Mouse (Mus musculus) midbrain, embryonic 16.5 days (tissue): ENCODE results near the gene Tpst2. TPM values are rescaled to one million over a fixed set of nuclear protein-coding genes. Genes with fewer than 3 reads are reported as not detected.

Source experiments
- ATAC-seq: fragments of 200-750 bp; cut with Nextera tagmentation; 2 replicates; pipeline ENCODE4 v1.8.0; 2017; ENCODE audit warnings: moderate TSS enrichment
- H3K27ac ChIP-seq: fragments of 300-500 bp; sonication (generic); 2 replicates; pipeline ENCODE4 v1.5.1; 2014; ENCODE audit warnings: mild to moderate bottlenecking, low read length, mixed read lengths
- H3K27me3 ChIP-seq: fragments of 300-500 bp; sonication (generic); 2 replicates; pipeline ENCODE4 v1.6.1; 2014; ENCODE audit warnings: low read depth, low read length, mixed read lengths; ENCODE audit not compliant: control insufficient read depth, insufficient read depth
- H3K36me3 ChIP-seq: fragments of 300-500 bp; sonication (generic); 2 replicates; pipeline ENCODE4 v1.6.1; 2014; ENCODE audit warnings: mild to moderate bottlenecking, low read length, moderate library complexity, mixed read lengths; ENCODE audit not compliant: control insufficient read depth, insufficient read depth
- H3K4me1 ChIP-seq: fragments of 300-500 bp; sonication (generic); 2 replicates; pipeline ENCODE4 v1.6.1; 2014; ENCODE audit warnings: mild to moderate bottlenecking, low read length, mixed read lengths; ENCODE audit not compliant: control insufficient read depth, insufficient read depth
- H3K4me2 ChIP-seq: fragments of 300-500 bp; sonication (generic); 2 replicates; pipeline ENCODE4 v1.6.1; 2014; ENCODE audit warnings: mild to moderate bottlenecking, low read length, mixed read lengths
- H3K4me3 ChIP-seq: fragments of 300-500 bp; sonication (generic); 2 replicates; pipeline ENCODE4 v1.5.1; 2014; ENCODE audit warnings: low read depth, mild to moderate bottlenecking, low read length, moderate library complexity, mixed read lengths
- H3K9ac ChIP-seq: fragments of 300-500 bp; sonication (generic); 2 replicates; pipeline ENCODE4 v1.6.1; 2014; ENCODE audit warnings: low read depth, low read length, mixed read lengths
- H3K9me3 ChIP-seq: fragments of 300-500 bp; sonication (generic); replicated peaks from 2 replicates; pipeline ENCODE4 v1.6.1; 2014; ENCODE audit warnings: mild to moderate bottlenecking, low read length, mixed read lengths; ENCODE audit not compliant: control insufficient read depth, poor library complexity, severe bottlenecking
- WGBS: fragments of 180-500 bp; shearing (Covaris S2); extraction: QIAGEN DNeasy Blood & Tissue Kit; methylation state at CpG from one replicate; pipeline ENCODE4 v1.1.7; 2014; 5-methylcytosine and 5-hydroxymethylcytosine counted together
- polyA plus RNA-seq: library from polyadenylated mRNA; unstranded; fragments of >200 nt; fragmentation: Nextera tagmentation; extraction: Ambion mirVana; gene quantifications from 2 replicates; pipeline ENCODE4 v1.2.1, GENCODE M21; 2015

The Tpst2 gene
- polyA plus RNA-seq, 1 experiment from 2014 or later = 34.5 TPM

DNA sequence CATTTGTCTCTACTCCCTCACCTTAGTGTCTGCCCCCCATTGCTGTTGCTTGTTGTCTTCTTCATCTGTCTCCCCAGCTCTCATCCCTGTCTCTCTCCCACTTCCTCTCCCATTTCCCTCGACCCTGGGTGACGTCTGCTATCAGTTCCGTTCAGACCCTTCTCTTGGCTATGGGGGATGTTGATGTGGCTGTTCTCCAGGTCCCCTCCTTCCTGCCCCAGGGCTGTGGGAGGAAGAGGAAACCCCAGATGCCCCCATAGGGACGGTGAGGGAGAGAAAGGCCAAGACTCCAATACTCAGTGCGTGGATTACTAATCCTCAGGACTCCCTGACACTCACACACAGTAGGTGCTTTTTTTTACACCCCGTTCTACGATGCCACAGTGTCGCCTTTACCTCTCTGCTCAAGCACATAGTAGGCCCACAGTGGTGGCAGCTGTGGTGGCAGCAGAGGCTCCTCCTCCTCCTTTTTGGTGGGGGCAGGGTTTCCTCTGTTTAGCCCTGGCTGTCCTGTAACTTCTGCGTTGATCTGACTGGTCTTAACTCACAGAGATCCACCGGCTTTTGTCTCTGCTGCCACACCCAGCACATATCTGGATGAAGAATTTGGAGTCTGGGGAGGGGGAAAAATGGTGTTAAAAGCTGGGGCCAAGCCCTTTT is 7.2 kb downstream of the Tpst2 start:
- 83% methylated on average over 10 of the region's 10 CpGs for WGBS
- Histone ChIP-seq H3K9ac (no peak overlapping the region), H3K27ac (no peak overlapping the region), H3K4me3 (no peak overlapping the region), H3K36me3 (no peaks in the 10 kb centered on the region), H3K9me3 (no peaks in the 10 kb centered on the region), H3K4me1 (peaks cover 6% of the 10 kb centered on the region), H3K4me2 (no peak overlapping the region), H3K27me3 (no peaks in the 10 kb centered on the region)
- ATAC-seq = no peak

DNA sequence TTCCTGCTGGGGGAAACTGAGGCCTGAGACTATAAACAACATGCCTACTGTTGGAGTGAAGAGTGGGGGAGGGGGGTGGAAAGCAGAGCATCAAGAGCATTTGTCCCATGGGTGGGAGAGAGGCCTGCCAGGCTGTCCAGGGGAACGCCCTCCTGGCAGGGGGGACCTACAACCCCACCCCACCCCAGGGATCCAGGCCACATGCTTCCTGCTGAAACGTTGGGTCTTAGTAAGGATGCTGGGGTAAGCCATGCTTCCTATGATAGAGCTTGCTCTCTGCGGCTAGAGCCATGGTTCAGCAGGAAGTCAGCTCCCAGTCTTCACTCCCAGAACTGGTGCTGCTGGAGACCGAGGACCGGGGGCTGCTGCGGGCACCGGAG is 7.7 kb downstream of the Tpst2 start:
- Histone ChIP-seq H3K27me3 (no peaks in the 10 kb centered on the region), H3K9me3 (no peaks in the 10 kb centered on the region), H3K4me3 (no peak overlapping the region), H3K36me3 (no peaks in the 10 kb centered on the region), H3K9ac (no peak overlapping the region), H3K27ac (no peak overlapping the region), H3K4me1 (peaks cover 4% of the 10 kb centered on the region), H3K4me2 (no peak overlapping the region)
- WGBS = 81% methylated on average over 7 of the region's 7 CpGs
- ATAC-seq = no peak

DNA sequence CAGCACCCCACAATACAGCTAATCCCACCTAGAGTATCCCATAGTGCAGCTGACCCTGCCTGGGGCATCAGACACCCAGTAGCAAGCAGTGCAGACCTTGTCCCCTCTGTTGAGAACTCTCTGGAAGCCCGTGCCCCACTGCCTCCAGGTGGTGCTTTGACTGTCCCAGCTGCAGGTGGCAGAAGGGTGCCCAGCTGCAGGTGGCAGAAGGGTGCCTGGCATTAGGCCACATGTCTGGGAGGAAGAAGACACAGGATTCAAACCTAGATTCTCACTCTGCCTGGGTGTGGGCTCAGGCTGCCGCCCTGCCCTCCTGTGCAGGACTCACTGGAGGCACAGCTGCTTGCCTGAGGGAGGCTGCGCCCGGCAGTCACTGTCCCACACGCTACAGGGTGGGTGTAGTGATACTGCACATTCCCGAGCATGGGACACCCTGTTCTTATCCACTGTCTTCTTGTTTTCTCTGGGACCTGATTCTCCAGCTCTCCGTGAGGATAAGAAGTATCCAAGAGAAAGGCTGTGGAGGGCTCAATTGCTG is 9.1 kb downstream of the Tpst2 start:
- H3K9ac ChIP-seq = 0 out of 2 replicates have a peak overlapping the region, but pooled peaks have one; percentile 12
- no peak overlapping the region for H3K27ac ChIP-seq
- WGBS = 91% methylated on average over 7 of the region's 7 CpGs
- no peaks in the 10 kb centered on the region for H3K27me3 ChIP-seq
- peaks cover 4% of the 10 kb centered on the region for H3K4me1 ChIP-seq
- ATAC-seq = no peak
- no peak overlapping the region for H3K4me2 ChIP-seq
- H3K4me3 ChIP-seq = no peak overlapping the region
- H3K9me3 ChIP-seq = no peaks in the 10 kb centered on the region
- H3K36me3 ChIP-seq = no peaks in the 10 kb centered on the region

DNA sequence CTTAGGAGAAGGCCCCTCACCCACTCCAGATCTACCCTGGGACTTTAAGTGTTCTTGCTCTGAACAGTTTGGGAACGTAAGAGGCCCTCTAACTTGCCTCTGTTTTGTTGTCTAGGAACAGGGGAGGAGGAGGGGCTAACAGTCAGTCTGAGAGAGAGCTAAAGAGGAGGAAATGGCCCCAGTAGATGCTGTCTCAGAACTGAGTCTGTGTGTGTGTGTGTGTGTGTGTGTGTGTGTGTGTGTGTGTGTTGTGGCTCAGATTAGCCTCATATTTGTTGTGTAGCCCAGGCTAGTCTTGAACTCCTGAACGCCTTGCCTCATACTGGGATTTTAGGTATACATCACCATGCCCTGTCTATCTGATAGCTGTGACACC is 10.1 kb downstream of the Tpst2 start:
- Histone ChIP-seq H3K4me1 (peaks cover 4% of the 10 kb centered on the region), H3K4me3 (no peak overlapping the region), H3K9ac (no peak overlapping the region), H3K9me3 (no peaks in the 10 kb centered on the region), H3K36me3 (no peaks in the 10 kb centered on the region), H3K27me3 (no peaks in the 10 kb centered on the region), H3K27ac (no peak overlapping the region), H3K4me2 (no peak overlapping the region)
- 80% methylated on average over 2 of the region's 2 CpGs for whole genome bisulfite sequencing
- no peak for ATAC-seq

DNA sequence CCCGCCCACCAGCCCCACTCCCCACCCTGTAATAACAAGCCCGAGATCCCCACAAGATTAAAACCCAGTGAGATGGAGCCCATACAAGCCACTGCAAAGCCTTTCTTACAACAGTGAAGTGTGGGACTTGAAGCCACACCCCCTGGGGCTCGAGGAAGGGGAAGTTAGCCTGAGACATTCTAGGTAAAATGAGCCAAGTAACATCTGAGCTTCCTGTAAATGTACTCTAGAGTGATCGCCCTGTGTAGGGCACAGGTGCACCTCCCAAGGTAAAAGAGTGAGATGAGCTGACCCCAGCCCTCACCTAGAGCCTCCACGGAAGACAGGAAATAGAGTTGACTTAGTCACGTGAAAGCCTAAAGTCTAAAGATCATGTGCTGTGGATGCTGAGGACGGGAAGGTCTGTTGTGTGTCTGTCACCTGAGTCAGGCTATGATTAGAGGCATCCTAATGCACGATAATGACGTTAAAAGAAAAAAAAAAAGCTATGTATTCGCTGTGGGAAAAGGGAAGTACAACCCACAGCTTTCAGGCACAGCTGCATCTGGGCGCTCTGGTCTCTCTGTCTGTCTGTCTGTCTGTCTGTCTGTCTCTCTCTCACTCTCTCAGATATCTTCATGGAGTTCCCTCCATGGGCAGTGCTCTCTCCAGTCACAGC is 10.6 kb downstream of the Tpst2 start:
- WGBS = 83% methylated on average over 11 of the region's 11 CpGs
- Histone ChIP-seq H3K9me3 (no peaks in the 10 kb centered on the region), H3K9ac (no peak overlapping the region), H3K27me3 (no peaks in the 10 kb centered on the region), H3K4me3 (no peak overlapping the region), H3K4me2 (no peak overlapping the region), H3K4me1 (peaks cover 3% of the 10 kb centered on the region), H3K27ac (no peak overlapping the region), H3K36me3 (no peaks in the 10 kb centered on the region)
- ATAC-seq = no peak

DNA sequence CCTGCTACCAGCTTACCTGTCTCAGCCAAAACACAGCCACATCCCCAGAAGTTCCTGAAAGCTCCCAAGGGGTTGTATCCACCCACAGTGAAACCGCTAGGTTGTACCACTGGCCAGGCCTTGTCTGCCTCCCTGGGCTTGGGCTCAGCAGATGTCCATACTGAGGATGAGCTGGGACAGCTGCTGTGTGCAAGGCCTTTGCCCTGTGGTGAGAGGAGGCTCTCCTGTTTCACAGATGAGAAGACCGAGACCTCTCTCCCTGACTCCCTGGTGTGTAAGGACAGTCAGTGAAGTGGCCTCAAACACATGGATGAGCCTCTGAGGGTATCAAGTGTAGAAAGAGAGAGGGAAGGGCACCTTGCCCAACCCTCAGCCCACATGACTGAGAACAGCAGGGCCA is 11.2 kb downstream of the Tpst2 start:
- no peak overlapping the region for H3K9ac ChIP-seq
- no peak overlapping the region for H3K4me3 ChIP-seq
- H3K9me3 ChIP-seq = no peaks in the 10 kb centered on the region
- H3K27me3 ChIP-seq = no peaks in the 10 kb centered on the region
- H3K4me1 ChIP-seq = no peaks in the 10 kb centered on the region
- 88% methylated on average over 2 of the region's 2 CpGs for WGBS
- H3K27ac ChIP-seq = no peak overlapping the region
- H3K36me3 ChIP-seq = no peaks in the 10 kb centered on the region
- ATAC-seq = no peak
- H3K4me2 ChIP-seq = no peak overlapping the region

DNA sequence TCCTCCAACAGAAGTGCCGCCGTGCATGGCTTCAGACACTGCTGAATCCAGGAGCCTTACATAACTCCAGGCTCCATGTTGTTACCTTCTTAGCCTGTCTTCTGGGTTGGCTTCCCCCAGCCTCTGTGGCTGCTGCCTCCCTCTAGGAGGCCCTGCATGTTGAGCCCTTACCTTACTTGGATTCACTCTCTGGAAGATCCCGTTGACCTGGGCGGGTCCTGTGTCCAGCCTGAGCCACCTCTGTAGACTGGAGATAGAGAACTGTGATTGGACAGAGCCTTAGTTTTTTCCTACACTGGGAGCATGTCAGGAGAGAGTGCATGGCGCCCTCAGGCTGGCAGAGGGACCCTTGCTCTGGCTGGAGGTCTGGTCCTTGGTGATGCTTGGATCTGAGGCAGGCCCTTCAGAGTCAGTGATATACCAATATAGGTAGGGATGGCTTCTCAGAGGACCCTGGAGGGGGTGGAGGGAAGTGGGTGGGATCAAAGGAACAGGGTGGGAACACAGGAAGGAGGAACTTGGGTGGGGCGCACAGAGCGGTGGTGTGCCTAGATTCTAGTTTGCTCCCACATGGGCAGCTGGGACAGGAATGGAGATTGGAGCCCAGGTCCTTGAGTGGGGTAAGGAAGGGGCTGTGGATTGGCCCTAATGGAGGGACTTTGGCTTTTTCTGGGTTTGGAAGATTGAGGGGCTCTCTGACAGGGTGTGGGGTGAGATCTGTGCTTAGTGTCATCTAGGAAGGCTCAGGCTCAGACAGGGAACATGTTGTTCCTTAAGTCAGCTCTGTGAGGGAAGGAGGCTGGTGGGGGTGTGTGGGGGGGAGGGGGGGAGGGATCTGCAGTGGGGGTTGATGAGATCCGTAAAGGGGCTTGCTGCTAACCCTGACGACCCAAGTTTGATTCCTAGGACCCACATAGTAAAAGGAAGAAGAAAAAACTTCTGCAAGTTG is 12.0 kb downstream of the Tpst2 start:
- no peak overlapping the region for H3K9ac ChIP-seq
- no peaks in the 10 kb centered on the region for H3K4me1 ChIP-seq
- no peak for ATAC-seq
- no peaks in the 10 kb centered on the region for H3K9me3 ChIP-seq
- no peaks in the 10 kb centered on the region for H3K36me3 ChIP-seq
- no peak overlapping the region for H3K4me2 ChIP-seq
- no peak overlapping the region for H3K4me3 ChIP-seq
- H3K27ac ChIP-seq = no peak overlapping the region
- no peaks in the 10 kb centered on the region for H3K27me3 ChIP-seq
- 82% methylated on average over 9 of the region's 9 CpGs for WGBS

DNA sequence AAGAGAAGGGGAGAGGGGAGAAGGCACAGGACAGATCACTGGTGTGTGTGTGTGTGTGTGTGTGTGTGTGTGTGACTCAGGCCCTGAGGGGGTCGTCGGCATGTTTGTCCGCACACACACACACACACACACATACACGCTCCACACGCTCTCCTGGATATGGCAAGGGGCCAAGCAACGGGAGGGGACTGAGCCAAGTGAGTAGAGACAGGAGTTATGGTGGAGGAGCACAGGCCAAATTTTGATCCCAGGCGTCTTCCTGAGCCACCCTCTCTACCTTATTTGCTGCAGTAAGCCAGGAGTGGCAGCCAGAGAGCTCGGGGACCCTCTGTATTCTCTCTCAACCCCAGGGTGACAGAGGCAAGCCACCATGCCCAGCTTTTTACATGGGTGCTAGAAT is 12.7 kb downstream of the Tpst2 start:
- Histone ChIP-seq H3K4me2 (no peak overlapping the region), H3K27me3 (no peaks in the 10 kb centered on the region), H3K36me3 (no peaks in the 10 kb centered on the region), H3K4me3 (no peak overlapping the region), H3K4me1 (no peaks in the 10 kb centered on the region), H3K27ac (no peak overlapping the region), H3K9me3 (no peaks in the 10 kb centered on the region), H3K9ac (no peak overlapping the region)
- no peak for ATAC-seq
- 66% methylated on average over 8 of the region's 8 CpGs for WGBS
